In the genomic region with DNA sequence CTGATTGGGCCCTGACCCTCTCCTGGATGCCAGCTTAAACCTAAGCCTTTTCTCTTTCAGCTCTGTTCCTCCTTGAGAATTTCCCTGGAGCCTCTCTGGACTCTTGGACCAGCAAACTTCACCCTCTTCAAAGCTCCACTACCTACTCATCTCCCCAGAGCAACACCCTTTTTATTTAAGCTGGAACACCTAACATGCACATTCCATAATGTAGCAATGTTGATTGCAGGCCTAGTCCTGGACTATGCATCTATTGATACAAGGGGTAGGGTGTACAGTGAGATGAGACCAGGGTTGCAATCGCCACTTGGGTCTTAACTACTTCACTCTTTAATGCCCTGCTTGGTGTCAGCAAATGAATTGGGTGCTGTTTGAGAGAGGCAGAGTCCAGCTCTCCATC, we compare ENCODE assay signal across 8 mouse cellular contexts. TPM values are rescaled to one million over a fixed set of nuclear protein-coding genes. Genes with fewer than 3 reads are reported as not detected.
DNase-seq lines count a peak whose midpoint lies in the region; ATAC-seq and TF ChIP-seq lines count a peak whose summit lies in the region.

No protein-coding gene starts in this region.

- H3K9ac ChIP-seq in kidney, embryonic 15.5 days: no peak overlapping the region
- peak overlapping the region; percentile 40; the same call in 1 of the 2 replicates for H3K9ac ChIP-seq in hindbrain, embryonic 14.5 days
- peak overlapping the region; percentile 92; the same call in 1 of the 2 replicates for H3K9ac ChIP-seq in midbrain, embryonic 13.5 days (replicated peaks)

- H3K9me3 ChIP-seq in kidney, embryonic 15.5 days (replicated peaks): no peaks in the 10 kb centered on the region
- H3K9me3 ChIP-seq in hindbrain, embryonic 14.5 days (ENCODE audit: control insufficient read depth, low read length): no peaks in the 10 kb centered on the region
- H3K9me3 ChIP-seq in midbrain, embryonic 13.5 days: no peaks in the 10 kb centered on the region

- 92% methylated on average over 1 of the region's 1 CpGs for WGBS in kidney, embryonic 15.5 days
- WGBS in hindbrain, embryonic 14.5 days: 98% methylated on average over 1 of the region's 1 CpGs
- 97% methylated on average over 1 of the region's 1 CpGs for WGBS in midbrain, embryonic 13.5 days

- peak overlapping the region; percentile 89 for H3K4me2 ChIP-seq in kidney, embryonic 15.5 days
- H3K4me2 ChIP-seq in hindbrain, embryonic 14.5 days (replicated peaks): peak overlapping the region; percentile 83
- peak overlapping the region; percentile 91 for H3K4me2 ChIP-seq in midbrain, embryonic 13.5 days (replicated peaks)

- no peak for ATAC-seq in kidney, embryonic 15.5 days (replicated peaks; ENCODE audit: low FRiP score)
- no peak for ATAC-seq in hindbrain, embryonic 14.5 days (ENCODE audit: low FRiP score)
- ATAC-seq in midbrain, embryonic 13.5 days: peak; percentile 43

- TF ChIP-seq CTCF in cortical plate, adult 2 months (IDR thresholded peaks at IDR 0.05; ENCODE audit: extremely low read depth, insufficient read depth, low read length): no peak

- no peaks in the 10 kb centered on the region for H3K27me3 ChIP-seq in kidney, embryonic 15.5 days
- H3K27me3 ChIP-seq in hindbrain, embryonic 14.5 days (ENCODE audit: control insufficient read depth, insufficient read depth, low read length): no peaks in the 10 kb centered on the region
- H3K27me3 ChIP-seq in midbrain, embryonic 13.5 days: no peaks in the 10 kb centered on the region

- H3K4me3 ChIP-seq in kidney, embryonic 15.5 days (replicated peaks): peak overlapping the region; percentile 72
- H3K4me3 ChIP-seq in cortical plate, adult 2 months (ENCODE audit: insufficient read depth, low read length): peak overlapping the region; percentile 86
- H3K4me3 ChIP-seq in hindbrain, embryonic 14.5 days (replicated peaks; ENCODE audit: low read length): peak overlapping the region; percentile 71
- H3K4me3 ChIP-seq in midbrain, embryonic 13.5 days (replicated peaks): peak overlapping the region; percentile 85

- H3K27ac ChIP-seq in kidney, embryonic 15.5 days: peak overlapping the region; percentile 76
- H3K27ac ChIP-seq in cortical plate, adult 2 months (ENCODE audit: insufficient read depth, low read length): 0 out of 2 replicates have a peak overlapping the region, but pooled peaks have one; percentile 2
- H3K27ac ChIP-seq in hindbrain, embryonic 14.5 days: peak overlapping the region; percentile 60; the same call in 1 of the 2 replicates
- peak overlapping the region; percentile 67 for H3K27ac ChIP-seq in midbrain, embryonic 13.5 days

- H3K36me3 ChIP-seq in kidney, embryonic 15.5 days: peaks cover 22% of the 10 kb centered on the region
- peaks cover 22% of the 10 kb centered on the region for H3K36me3 ChIP-seq in hindbrain, embryonic 14.5 days (replicated peaks; ENCODE audit: control insufficient read depth, insufficient read depth)
- peaks cover 23% of the 10 kb centered on the region for H3K36me3 ChIP-seq in midbrain, embryonic 13.5 days

- no peak for DNase-seq in kidney, adult 11 months
- DNase-seq in hindbrain, embryonic 14.5 days (ENCODE audit: low spot score): no peak
- DNase-seq in layer of hippocampus, adult 9-11 months: no peak
- no peak for DNase-seq in spleen, postnatal 4 days (ENCODE audit: low spot score in 2 of 2)
- no peak for DNase-seq in adipocyte (ENCODE audit: low spot score)

- peaks cover 27% of the 10 kb centered on the region for H3K4me1 ChIP-seq in kidney, embryonic 15.5 days
- H3K4me1 ChIP-seq in cortical plate, adult 2 months (ENCODE audit: control insufficient read depth, insufficient read depth, low read length): peaks cover 6% of the 10 kb centered on the region
- H3K4me1 ChIP-seq in hindbrain, embryonic 14.5 days (replicated peaks; ENCODE audit: control insufficient read depth, insufficient read depth, low read length): peaks cover 18% of the 10 kb centered on the region
- peaks cover 22% of the 10 kb centered on the region for H3K4me1 ChIP-seq in midbrain, embryonic 13.5 days (replicated peaks)

- TF ChIP-seq POLR2A in cortical plate, adult 2 months (IDR thresholded peaks at IDR 0.05; ENCODE audit: extremely low read depth, insufficient read depth, low read length): no peak

RNA-seq across cellular contexts. Expression of a gene that starts 0.4 kb away (rescaled TPM):
- polyA plus RNA-seq in kidney, embryonic 15.5 days (2015; fragmentation: Nextera tagmentation; extraction: Ambion mirVana): 294 and 312 TPM in 2 replicates
- 421 and 455 TPM in 2 replicates for polyA plus RNA-seq in cortical plate, adult 2 months (2012; rRNA removed)
- polyA plus RNA-seq in hindbrain, embryonic 14.5 days (2014; fragmentation: Nextera tagmentation; extraction: Ambion mirVana): 313 and 325 TPM in 2 replicates
- 191 and 206 TPM in 2 replicates for polyA plus RNA-seq in midbrain, embryonic 13.5 days (2015; fragmentation: Nextera tagmentation; extraction: Ambion mirVana)

RNA-seq across cellular contexts. Expression of a gene that starts 5.7 kb away (rescaled TPM):
- 1.2 and 2.5 TPM in 2 replicates for polyA plus RNA-seq in kidney, embryonic 15.5 days (2015; fragmentation: Nextera tagmentation; extraction: Ambion mirVana)
- polyA plus RNA-seq in cortical plate, adult 2 months (2012; rRNA removed): 0.45 and 1.4 TPM in 2 replicates
- polyA plus RNA-seq in hindbrain, embryonic 14.5 days (2014; fragmentation: Nextera tagmentation; extraction: Ambion mirVana): not detected in 2 replicates
- polyA plus RNA-seq in midbrain, embryonic 13.5 days (2015; fragmentation: Nextera tagmentation; extraction: Ambion mirVana): not detected in 2 replicates

RNA-seq across cellular contexts. Expression of a gene that starts 14.6 kb away (rescaled TPM):
- polyA plus RNA-seq in kidney, embryonic 15.5 days (2015; fragmentation: Nextera tagmentation; extraction: Ambion mirVana): 1.8 and 2.3 TPM in 2 replicates
- polyA plus RNA-seq in cortical plate, adult 2 months (2012; rRNA removed): 43.0 and 45.7 TPM in 2 replicates
- 6.4 and 7.3 TPM in 2 replicates for polyA plus RNA-seq in hindbrain, embryonic 14.5 days (2014; fragmentation: Nextera tagmentation; extraction: Ambion mirVana)
- polyA plus RNA-seq in midbrain, embryonic 13.5 days (2015; fragmentation: Nextera tagmentation; extraction: Ambion mirVana): 1.9 and 2.3 TPM in 2 replicates

RNA-seq across cellular contexts. Expression of a gene that starts 46.5 kb away (rescaled TPM):
- polyA plus RNA-seq in kidney, embryonic 15.5 days (2015; fragmentation: Nextera tagmentation; extraction: Ambion mirVana): 0.62 and 1.3 TPM in 2 replicates
- polyA plus RNA-seq in cortical plate, adult 2 months (2012; rRNA removed): not detected in 2 replicates
- not detected in 2 replicates for polyA plus RNA-seq in hindbrain, embryonic 14.5 days (2014; fragmentation: Nextera tagmentation; extraction: Ambion mirVana)
- polyA plus RNA-seq in midbrain, embryonic 13.5 days (2015; fragmentation: Nextera tagmentation; extraction: Ambion mirVana): not detected in 2 replicates

RNA-seq across cellular contexts. Expression of a gene that starts 53.4 kb away (rescaled TPM):
- polyA plus RNA-seq in kidney, embryonic 15.5 days (2015; fragmentation: Nextera tagmentation; extraction: Ambion mirVana): 19.0 and 45.8 TPM in 2 replicates
- 0.86 and 1.4 TPM in 2 replicates for polyA plus RNA-seq in cortical plate, adult 2 months (2012; rRNA removed)
- 1.0 TPM in 1 of 2 replicates, not detected in the other for polyA plus RNA-seq in hindbrain, embryonic 14.5 days (2014; fragmentation: Nextera tagmentation; extraction: Ambion mirVana)
- 0.59 and 0.75 TPM in 2 replicates for polyA plus RNA-seq in midbrain, embryonic 13.5 days (2015; fragmentation: Nextera tagmentation; extraction: Ambion mirVana)

Comparison
In these comparisons a context has a peak if more than half of its experiments do, and no peak if none do; other contexts are left out.
1. H3K27ac ChIP-seq: peak in every context shown above with its lines; median percentile 76 in kidney, embryonic 15.5 days; 67 in midbrain, embryonic 13.5 days; 60 in hindbrain, embryonic 14.5 days; 2 in cortical plate, adult 2 months.